Mouse (Mus musculus) forebrain, embryonic 15.5 days (tissue): ENCODE data around the gene Brd7. TPM values are rescaled to one million over a fixed set of nuclear protein-coding genes. Genes with fewer than 3 reads are reported as not detected.

Experiments used
- ATAC-seq: fragments of 200-750 bp; cut with Nextera tagmentation; replicated peaks from 2 replicates; pipeline ENCODE4 v1.8.0; 2017; ENCODE audit warnings: mild to moderate bottlenecking, moderate TSS enrichment, moderate library complexity
- H3K27ac ChIP-seq: fragments of 300-500 bp; sonication (generic); replicated peaks from 2 replicates; pipeline ENCODE4 v1.5.1; 2015; ENCODE audit warnings: mild to moderate bottlenecking, inconsistent platforms
- H3K27me3 ChIP-seq: fragments of 300-500 bp; sonication (generic); 2 replicates; pipeline ENCODE4 v1.6.1; 2015; ENCODE audit warnings: inconsistent platforms
- H3K36me3 ChIP-seq: fragments of 300-500 bp; sonication (generic); 2 replicates; pipeline ENCODE4 v1.6.1; 2015; ENCODE audit warnings: mild to moderate bottlenecking, inconsistent platforms
- H3K4me1 ChIP-seq: fragments of 300-500 bp; sonication (generic); 2 replicates; pipeline ENCODE4 v1.6.1; 2015; ENCODE audit warnings: inconsistent platforms
- H3K4me2 ChIP-seq: fragments of 300-500 bp; sonication (generic); replicated peaks from 2 replicates; pipeline ENCODE4 v1.6.1; 2015; ENCODE audit warnings: mild to moderate bottlenecking, inconsistent platforms
- H3K4me3 ChIP-seq: fragments of 300-500 bp; sonication (generic); 2 replicates; pipeline ENCODE4 v1.5.1; 2015; ENCODE audit warnings: mild to moderate bottlenecking, inconsistent platforms
- H3K9ac ChIP-seq: fragments of 300-500 bp; sonication (generic); replicated peaks from 2 replicates; pipeline ENCODE4 v1.6.1; 2015; ENCODE audit warnings: mild to moderate bottlenecking, inconsistent platforms
- H3K9me3 ChIP-seq: fragments of 300-500 bp; sonication (generic); 2 replicates; pipeline ENCODE4 v1.6.1; 2016; ENCODE audit warnings: inconsistent platforms
- WGBS: fragments of 180-500 bp; shearing (Covaris S2); methylation state at CpG from one replicate; pipeline ENCODE4 v1.1.7; 2015; ENCODE audit warnings: mixed read lengths; 5-methylcytosine and 5-hydroxymethylcytosine counted together
- polyA plus RNA-seq: library from polyadenylated mRNA; unstranded; fragments of >200 nt; fragmentation: Nextera tagmentation; extraction: Ambion mirVana; gene quantifications from 2 replicates; pipeline ENCODE4 v1.2.1, GENCODE M21; 2015

Gene Brd7
- polyA plus RNA-seq, 1 experiment from 2014 or later: 68.7 TPM

DNA sequence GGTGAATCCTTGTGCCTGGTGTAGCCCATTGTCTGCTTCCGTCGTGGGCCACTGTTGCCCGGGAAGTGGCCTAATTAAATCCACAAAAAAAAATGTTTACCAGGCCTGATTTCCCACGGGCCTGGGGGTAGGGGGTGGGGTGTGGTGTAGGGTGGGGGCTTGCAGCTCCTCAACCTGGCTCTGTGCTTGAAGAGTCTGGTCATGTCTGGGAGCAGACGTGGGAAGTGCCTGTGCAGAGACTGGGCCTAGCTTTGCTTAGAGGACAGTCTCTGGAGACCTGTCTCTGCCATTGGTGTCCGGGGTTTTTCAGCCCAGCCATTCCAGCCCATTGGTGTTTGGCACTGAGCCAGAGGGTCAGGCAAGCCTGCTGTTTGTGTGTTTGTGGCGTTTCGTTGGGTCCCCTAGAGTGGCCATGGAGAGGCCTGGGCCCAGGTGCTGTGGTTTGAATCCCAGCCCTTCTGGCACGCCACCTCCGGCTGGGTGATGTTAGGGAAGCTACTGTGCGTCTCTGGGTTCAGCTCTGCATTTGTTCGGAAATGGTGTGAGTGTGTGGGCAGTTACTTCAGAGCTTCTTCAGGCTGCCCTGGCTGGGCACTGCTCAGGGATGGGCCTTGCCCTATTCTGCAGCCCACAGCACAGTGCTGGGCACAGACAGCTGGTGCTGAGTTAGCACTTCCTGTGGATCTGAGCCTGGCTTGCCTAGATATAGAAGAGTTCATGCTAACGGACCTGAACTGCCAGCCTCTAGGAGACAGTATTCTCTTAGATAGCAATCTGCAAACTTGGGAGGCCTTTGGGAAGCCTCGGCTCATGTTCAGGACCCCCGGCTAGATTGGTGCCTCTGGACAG is 60.2 kb downstream of the Brd7 start:
- Histone ChIP-seq H3K4me3 (no peak overlapping the region), H3K9ac (no peak overlapping the region), H3K4me1 (no peaks in the 10 kb centered on the region), H3K9me3 (no peaks in the 10 kb centered on the region), H3K27ac (no peak overlapping the region), H3K27me3 (no peaks in the 10 kb centered on the region), H3K4me2 (no peak overlapping the region), H3K36me3 (no peaks in the 10 kb centered on the region)
- no peak for ATAC-seq
- 48% methylated on average over 15 of the region's 15 CpGs for WGBS

DNA sequence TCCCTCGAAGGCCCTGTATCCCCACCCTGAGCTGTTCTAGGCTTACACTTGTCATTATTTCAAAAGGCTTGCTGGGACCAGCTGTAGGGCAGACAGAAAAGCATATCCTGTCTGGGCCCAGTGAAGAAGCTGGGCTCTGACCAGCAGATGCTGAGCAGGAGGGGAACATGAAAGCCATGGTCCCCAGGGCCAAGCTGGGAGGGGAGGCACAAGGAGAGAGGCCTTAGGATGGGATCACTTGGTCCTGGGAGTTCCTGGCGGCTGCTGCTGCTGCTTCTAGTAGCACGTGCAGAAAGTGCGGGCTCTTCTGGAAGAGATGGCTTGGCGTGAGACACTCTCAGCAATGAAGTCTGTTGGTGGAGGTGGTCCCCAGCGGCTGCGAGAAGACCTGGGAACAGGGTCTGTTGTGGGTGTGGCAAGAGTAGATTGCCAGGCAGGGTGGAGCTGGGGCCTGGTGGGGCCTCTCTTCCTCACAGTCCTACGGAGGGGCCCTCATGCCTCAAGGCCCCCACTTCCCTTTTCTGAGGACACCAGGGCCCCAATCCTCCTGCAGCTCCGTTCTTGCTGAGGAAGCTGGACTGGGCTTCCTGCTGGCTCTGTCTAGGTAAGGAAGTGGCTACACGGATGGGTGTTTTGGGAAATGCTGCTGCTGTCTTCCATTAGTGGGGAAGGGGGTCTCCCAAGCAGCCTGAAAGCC is 61.9 kb downstream of the Brd7 start:
- H3K36me3 ChIP-seq: no peaks in the 10 kb centered on the region
- no peaks in the 10 kb centered on the region for H3K9me3 ChIP-seq
- ATAC-seq: no peak
- H3K4me3 ChIP-seq: no peak overlapping the region
- H3K27ac ChIP-seq: no peak overlapping the region
- H3K4me1 ChIP-seq: no peaks in the 10 kb centered on the region
- H3K27me3 ChIP-seq: no peaks in the 10 kb centered on the region
- no peak overlapping the region for H3K9ac ChIP-seq
- H3K4me2 ChIP-seq: no peak overlapping the region
- WGBS: 88% methylated on average over 10 of the region's 10 CpGs

DNA sequence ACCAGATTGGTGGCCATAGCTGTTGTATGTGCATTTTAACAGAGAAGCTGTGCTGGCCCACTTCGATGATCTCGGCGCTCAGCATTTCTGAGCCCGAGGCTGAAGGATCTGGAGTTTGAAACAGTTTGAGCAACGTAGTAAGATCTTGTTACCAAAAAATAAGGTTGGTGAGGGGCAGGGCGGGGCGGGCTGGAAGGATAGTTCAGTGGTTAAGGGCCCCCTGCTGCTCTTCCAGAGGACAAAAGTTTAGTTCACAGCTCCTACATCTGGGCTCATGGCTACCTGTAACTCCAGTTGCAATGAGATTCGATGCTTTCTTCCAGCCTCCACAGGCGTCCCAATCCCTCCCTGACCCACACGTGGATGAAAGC is 63.3 kb downstream of the Brd7 start:
- no peaks in the 10 kb centered on the region for H3K9me3 ChIP-seq
- no peak for ATAC-seq
- WGBS: 84% methylated on average over 10 of the region's 10 CpGs
- no peak overlapping the region for H3K9ac ChIP-seq
- no peaks in the 10 kb centered on the region for H3K27me3 ChIP-seq
- H3K4me2 ChIP-seq: no peak overlapping the region
- H3K27ac ChIP-seq: no peak overlapping the region
- H3K4me1 ChIP-seq: no peaks in the 10 kb centered on the region
- no peaks in the 10 kb centered on the region for H3K36me3 ChIP-seq
- H3K4me3 ChIP-seq: no peak overlapping the region

DNA sequence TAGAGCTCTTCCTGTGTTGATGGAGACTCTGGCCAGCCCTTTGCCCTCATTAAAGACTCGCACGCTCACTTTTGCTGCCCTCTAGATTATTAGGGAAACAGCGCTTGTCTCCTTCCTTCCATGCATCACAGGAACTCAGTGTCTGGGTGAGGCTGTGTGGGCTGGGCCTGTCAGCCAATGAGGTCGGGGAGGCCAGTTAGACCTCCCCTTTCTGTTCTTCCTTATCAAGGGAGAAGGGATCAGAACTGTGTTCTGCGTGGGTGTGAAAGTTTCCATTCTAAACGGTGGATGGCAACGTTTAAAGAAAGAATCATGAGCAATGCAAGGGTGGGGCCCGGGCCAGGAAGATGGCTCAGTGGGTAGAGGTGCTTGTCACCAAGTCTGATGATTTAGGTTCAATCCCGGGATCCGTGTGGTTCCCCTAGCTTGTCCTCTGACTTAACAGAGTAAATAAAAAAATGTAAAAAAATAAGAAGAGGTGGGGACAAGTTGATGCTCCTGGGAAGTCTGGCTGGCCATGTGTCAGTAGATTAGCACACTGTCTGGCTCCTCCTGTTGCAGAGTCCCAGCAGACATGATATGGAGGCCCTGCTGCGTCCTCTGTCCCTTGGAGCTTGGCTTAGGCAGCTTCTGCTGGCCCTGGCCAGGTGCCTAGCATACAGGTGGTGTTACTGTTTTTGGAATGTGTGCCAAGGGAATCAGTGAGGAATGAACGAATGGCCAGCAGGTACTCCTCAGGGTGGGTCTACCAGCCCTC is 63.8 kb downstream of the Brd7 start:
- no peaks in the 10 kb centered on the region for H3K27me3 ChIP-seq
- no peaks in the 10 kb centered on the region for H3K4me1 ChIP-seq
- 64% methylated on average over 12 of the region's 12 CpGs for WGBS
- H3K4me2 ChIP-seq: no peak overlapping the region
- ATAC-seq: no peak
- no peaks in the 10 kb centered on the region for H3K36me3 ChIP-seq
- no peaks in the 10 kb centered on the region for H3K9me3 ChIP-seq
- no peak overlapping the region for H3K4me3 ChIP-seq
- H3K27ac ChIP-seq: no peak overlapping the region
- no peak overlapping the region for H3K9ac ChIP-seq

DNA sequence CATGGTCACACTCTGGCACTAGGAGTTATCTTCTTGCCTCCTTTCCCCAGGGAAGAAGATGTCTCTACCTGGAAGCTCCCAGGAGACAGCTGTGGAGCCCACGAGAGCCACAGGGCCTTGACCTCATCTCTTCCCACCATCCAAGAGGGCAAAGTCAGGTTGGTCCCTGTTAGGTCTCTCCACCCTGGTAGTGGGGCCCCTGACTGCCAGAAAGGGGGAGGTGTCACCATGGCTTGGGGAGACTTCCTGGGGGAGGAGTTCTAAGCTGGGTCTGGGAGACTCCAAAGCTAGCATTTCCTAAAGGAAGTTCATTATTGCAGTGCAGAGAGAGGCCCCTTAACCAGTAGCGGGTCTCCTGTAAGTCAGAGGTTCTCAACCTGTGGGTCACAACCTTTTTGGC is 67.0 kb downstream of the Brd7 start:
- Histone ChIP-seq H3K4me1 (no peaks in the 10 kb centered on the region), H3K27ac (no peak overlapping the region), H3K4me3 (no peak overlapping the region), H3K4me2 (no peak overlapping the region), H3K9ac (no peak overlapping the region), H3K9me3 (no peaks in the 10 kb centered on the region), H3K27me3 (no peaks in the 10 kb centered on the region), H3K36me3 (no peaks in the 10 kb centered on the region)
- 94% methylated on average over 2 of the region's 2 CpGs for WGBS
- ATAC-seq: no peak

DNA sequence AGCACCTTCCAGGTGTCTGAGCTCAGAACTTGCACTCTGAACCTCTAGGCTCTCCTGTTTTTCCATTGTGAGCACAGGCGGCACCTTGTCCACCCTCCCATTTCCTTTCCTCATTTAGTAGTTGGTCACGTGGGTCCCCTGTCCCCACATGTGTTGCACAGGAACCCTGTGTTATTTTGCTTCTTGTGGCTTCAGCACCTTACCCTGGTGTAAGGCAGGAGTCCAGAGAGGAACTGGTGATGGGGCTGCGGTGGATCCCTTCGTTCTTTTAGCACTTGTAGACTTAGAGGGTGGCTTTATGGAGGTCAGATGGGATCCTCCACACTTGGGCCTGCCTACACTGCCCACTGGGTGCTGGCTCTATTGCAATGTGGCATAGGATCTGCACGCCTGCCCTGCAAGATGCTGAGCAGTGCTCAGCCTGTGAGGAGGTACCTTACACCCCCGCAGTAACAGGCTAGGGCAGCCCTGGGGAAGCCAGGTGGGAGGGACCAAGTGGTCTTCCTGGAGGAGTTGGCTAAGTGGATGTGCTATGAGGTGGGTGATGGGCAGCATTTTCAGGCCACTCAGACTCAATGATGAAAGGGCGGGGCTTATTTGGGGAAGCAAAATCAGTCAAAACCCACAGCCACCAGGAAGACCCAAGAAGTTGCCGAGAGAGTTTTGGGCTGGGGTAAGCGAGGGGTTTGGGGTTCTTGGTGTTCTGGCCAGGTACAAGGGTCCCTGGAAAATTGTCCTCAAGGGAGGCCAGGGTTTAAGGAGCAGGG is 68.2 kb downstream of the Brd7 start:
- H3K4me1 ChIP-seq: no peaks in the 10 kb centered on the region
- no peaks in the 10 kb centered on the region for H3K9me3 ChIP-seq
- no peak for ATAC-seq
- no peaks in the 10 kb centered on the region for H3K36me3 ChIP-seq
- H3K4me3 ChIP-seq: no peak overlapping the region
- no peak overlapping the region for H3K9ac ChIP-seq
- H3K27me3 ChIP-seq: no peaks in the 10 kb centered on the region
- WGBS: 94% methylated on average over 9 of the region's 9 CpGs
- no peak overlapping the region for H3K27ac ChIP-seq
- no peak overlapping the region for H3K4me2 ChIP-seq

DNA sequence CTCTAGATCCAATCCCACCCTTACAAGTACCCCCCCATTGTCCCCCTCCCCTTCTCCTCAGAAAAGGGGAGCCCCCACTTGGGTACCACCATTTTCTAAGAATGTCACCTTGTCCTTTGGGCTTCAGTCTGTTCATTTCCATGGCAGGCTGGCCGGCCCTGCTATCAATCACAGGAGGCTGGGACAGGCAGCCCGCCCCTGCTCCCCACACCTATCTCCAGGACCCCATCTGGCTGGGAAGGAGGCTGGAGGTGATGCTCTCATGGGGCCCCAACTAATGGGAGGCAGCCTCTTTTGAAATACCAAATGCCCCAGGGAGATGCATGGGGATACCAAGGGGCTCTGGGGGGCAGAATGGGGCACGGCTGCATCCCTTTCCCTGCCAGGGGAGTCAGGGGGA is 69.1 kb downstream of the Brd7 start:
- H3K4me3 ChIP-seq: no peak overlapping the region
- 95% methylated on average over 3 of the region's 3 CpGs for WGBS
- H3K4me2 ChIP-seq: no peak overlapping the region
- no peaks in the 10 kb centered on the region for H3K9me3 ChIP-seq
- ATAC-seq: no peak
- no peaks in the 10 kb centered on the region for H3K4me1 ChIP-seq
- no peak overlapping the region for H3K27ac ChIP-seq
- H3K27me3 ChIP-seq: no peaks in the 10 kb centered on the region
- no peaks in the 10 kb centered on the region for H3K36me3 ChIP-seq
- no peak overlapping the region for H3K9ac ChIP-seq

DNA sequence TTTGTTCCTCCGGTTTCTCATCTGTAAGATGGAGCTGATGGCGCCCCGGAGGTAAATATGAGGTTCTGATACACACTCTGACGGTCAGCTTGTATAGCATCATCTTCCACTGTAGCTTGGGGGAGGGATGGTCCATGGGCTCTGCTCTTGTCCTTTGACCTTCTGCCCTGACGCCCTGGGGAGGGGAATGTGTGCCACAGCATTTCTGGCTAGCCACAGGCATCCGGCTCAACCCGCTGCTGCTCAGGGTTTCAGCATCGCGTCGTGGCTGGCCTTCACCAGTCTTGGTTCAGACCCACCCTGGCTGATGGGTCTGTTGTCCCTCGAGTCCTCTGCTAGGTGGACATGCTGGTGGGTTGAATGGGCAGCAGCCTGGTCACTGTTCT is 70.7 kb downstream of the Brd7 start:
- Histone ChIP-seq H3K36me3 (no peaks in the 10 kb centered on the region), H3K27me3 (no peaks in the 10 kb centered on the region), H3K9me3 (no peaks in the 10 kb centered on the region), H3K9ac (no peak overlapping the region), H3K4me2 (no peak overlapping the region), H3K4me3 (no peak overlapping the region), H3K27ac (no peak overlapping the region), H3K4me1 (no peaks in the 10 kb centered on the region)
- 87% methylated on average over 11 of the region's 11 CpGs for WGBS
- no peak for ATAC-seq

DNA sequence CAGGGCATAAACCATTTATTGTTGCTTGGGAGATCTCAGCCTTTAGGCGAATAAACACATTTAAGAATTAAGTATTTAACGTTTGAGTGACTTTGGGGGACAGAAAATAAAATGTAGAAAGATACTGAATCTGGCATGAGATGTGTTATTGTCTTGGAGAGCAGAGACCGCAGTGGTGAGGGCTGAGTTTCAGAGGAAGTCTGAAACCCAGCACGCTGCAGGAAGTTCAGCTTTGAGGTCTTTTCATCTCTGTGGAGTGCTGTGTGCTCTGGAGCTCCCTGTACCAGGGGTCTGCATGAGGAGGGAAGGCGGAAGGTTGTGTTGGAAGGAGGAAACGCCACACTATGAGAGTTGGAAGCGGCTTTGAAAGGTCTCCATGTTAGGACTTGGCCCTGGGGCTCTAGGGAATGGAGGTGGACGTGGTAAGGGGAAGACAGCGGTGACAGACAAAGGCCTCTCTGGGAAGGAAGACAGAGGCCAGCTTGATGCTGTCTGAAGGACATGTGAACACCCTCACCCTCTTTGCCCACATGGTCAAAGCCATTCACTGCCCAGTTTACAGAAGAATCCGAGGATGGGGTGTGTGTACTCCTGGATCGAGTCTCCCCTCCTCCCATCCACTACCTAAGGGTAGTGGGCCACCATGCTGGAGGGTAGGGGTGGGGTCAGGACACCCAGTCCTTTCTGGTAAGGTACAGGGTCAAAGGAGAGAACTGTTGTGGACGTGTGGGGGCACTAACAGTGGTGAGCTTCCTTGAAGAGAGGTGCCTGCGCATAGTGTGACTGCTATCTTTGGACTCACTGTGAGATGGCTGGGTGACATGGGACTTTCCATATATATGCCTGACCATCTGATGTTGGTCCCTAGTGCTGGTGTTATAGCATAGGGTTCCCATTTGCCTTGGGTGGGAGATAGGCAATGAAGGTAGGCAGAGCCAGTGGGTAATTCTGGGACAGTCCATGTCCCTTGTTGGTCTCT is 71.4 kb downstream of the Brd7 start:
- Histone ChIP-seq H3K4me2 (no peak overlapping the region), H3K27ac (no peak overlapping the region), H3K4me1 (no peaks in the 10 kb centered on the region), H3K36me3 (no peaks in the 10 kb centered on the region), H3K9ac (no peak overlapping the region), H3K9me3 (no peaks in the 10 kb centered on the region), H3K4me3 (no peak overlapping the region), H3K27me3 (no peaks in the 10 kb centered on the region)
- 88% methylated on average over 13 of the region's 13 CpGs for WGBS
- ATAC-seq: no peak

DNA sequence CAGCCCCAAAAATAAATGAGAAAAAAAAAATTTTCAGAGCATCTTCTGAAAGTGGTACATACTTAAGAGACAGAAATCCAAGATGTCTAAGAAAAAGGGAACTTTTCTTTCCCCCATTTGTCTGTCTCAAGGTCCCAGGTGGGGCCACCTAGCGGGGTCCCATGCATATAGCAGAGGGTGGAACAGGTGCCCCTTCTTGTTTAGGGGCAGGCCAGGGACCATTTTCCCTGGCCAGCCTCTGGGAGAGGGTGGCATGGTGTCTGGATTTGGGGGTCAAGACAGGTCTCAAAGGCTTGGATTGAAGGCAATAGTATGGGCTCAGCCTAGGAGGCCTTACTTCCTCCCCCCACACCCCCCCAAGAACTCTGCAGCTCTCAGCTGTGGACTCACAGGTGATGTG is 72.1 kb downstream of the Brd7 start:
- H3K9me3 ChIP-seq: no peaks in the 10 kb centered on the region
- H3K4me3 ChIP-seq: no peak overlapping the region
- H3K27me3 ChIP-seq: no peaks in the 10 kb centered on the region
- no peak overlapping the region for H3K4me2 ChIP-seq
- H3K9ac ChIP-seq: no peak overlapping the region
- H3K4me1 ChIP-seq: no peaks in the 10 kb centered on the region
- WGBS: 42% methylated on average over 1 of the region's 1 CpGs
- no peak overlapping the region for H3K27ac ChIP-seq
- ATAC-seq: no peak
- H3K36me3 ChIP-seq: no peaks in the 10 kb centered on the region

DNA sequence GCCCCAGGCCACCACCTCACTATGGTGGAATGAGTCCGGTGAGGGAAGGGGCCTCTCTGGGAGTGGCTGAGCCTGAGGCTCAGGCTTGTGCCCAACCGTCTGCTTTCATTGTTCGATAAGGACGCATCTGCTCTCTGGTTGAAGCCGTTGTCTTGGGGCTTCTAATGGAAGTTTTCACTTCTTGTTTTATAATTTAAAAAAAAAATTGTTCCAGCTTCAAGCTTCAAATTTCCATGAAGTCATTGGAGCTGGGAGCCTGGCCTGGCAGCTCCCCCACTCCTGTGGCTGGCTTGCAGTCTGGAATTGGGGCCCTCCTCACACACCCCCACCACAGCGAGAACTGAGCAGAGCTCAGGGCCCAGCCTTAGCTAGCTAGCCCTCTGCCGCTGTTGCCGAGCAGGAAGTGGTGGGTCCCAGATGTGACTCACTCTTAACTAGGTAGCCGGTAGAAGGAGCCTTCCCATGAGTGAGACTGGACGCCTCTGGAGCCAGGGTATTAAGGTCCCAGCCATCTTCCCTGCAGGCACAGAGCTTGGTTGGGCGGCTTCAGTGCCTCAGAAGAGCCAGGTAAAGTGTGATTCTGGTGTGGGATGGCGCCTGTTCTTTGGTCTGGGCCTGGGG is 73.3 kb downstream of the Brd7 start:
- H3K9ac ChIP-seq: no peak overlapping the region
- H3K27ac ChIP-seq: no peak overlapping the region
- H3K4me3 ChIP-seq: no peak overlapping the region
- 73% methylated on average over 12 of the region's 12 CpGs for WGBS
- no peaks in the 10 kb centered on the region for H3K27me3 ChIP-seq
- H3K4me2 ChIP-seq: no peak overlapping the region
- H3K9me3 ChIP-seq: no peaks in the 10 kb centered on the region
- no peak for ATAC-seq
- no peaks in the 10 kb centered on the region for H3K36me3 ChIP-seq
- H3K4me1 ChIP-seq: no peaks in the 10 kb centered on the region
